In genomic region chr11:69121741-69122335, GRCm38 (mm10) we compare ENCODE assay signal across 7 mouse cellular contexts. TPM values are rescaled to one million over a fixed set of nuclear protein-coding genes. Genes with fewer than 3 reads are reported as not detected.
DNase-seq lines count a peak whose midpoint lies in the region; ATAC-seq and TF ChIP-seq lines count a peak whose summit lies in the region.

No protein-coding gene starts in this region.

- no peaks in the 10 kb centered on the region for H3K27me3 ChIP-seq in liver, adult 2 months (ENCODE audit: control insufficient read depth, insufficient read depth, low read length)
- peaks cover 10% of the 10 kb centered on the region for H3K27me3 ChIP-seq in forebrain, embryonic 11.5 days (ENCODE audit: control insufficient read depth, insufficient read depth, low read length)
- H3K27me3 ChIP-seq in liver, embryonic 12.5 days (replicated peaks), result peaks cover 45% of the 10 kb centered on the region
- no peaks in the 10 kb centered on the region for H3K27me3 ChIP-seq in stomach, postnatal 0 days (ENCODE audit: control insufficient read depth, insufficient read depth, low read length)

- H3K4me3 ChIP-seq in liver, adult 2 months (ENCODE audit: insufficient read depth, low read depth, low read length), result peak overlapping the region; percentile 60
- peak overlapping the region; percentile 60 for H3K4me3 ChIP-seq in bone marrow, adult 2 months (replicated peaks; ENCODE audit: control insufficient read depth, low read depth, low read length)
- peak overlapping the region; percentile 76 for H3K4me3 ChIP-seq in forebrain, embryonic 11.5 days (ENCODE audit: low read depth, low read length)
- H3K4me3 ChIP-seq in liver, embryonic 12.5 days, result peak overlapping the region; percentile 75
- peak overlapping the region; percentile 68 for H3K4me3 ChIP-seq in stomach, postnatal 0 days (ENCODE audit: low read depth, low read length)

- H3K9me3 ChIP-seq in forebrain, embryonic 11.5 days (ENCODE audit: control insufficient read depth, low read length), result no peaks in the 10 kb centered on the region
- no peaks in the 10 kb centered on the region for H3K9me3 ChIP-seq in liver, embryonic 12.5 days (replicated peaks)
- H3K9me3 ChIP-seq in stomach, postnatal 0 days (ENCODE audit: control insufficient read depth, low read length), result no peaks in the 10 kb centered on the region

- ATAC-seq in forebrain, embryonic 11.5 days (replicated peaks; ENCODE audit: low FRiP score), result no peak
- no peak for ATAC-seq in liver, embryonic 12.5 days
- ATAC-seq in stomach, postnatal 0 days (ENCODE audit: low FRiP score, low TSS enrichment), result no peak

- WGBS in liver, adult 2 months, result 1% methylated on average over 31 of the region's 32 CpGs
- under 1% methylated on average over 32 of the region's 32 CpGs for WGBS in bone marrow, adult 2 months
- 0% methylated on average over 30 of the region's 32 CpGs for WGBS in forebrain, embryonic 11.5 days
- under 1% methylated on average over 28 of the region's 32 CpGs for WGBS in liver, embryonic 12.5 days (ENCODE audit: insufficient replicate concordance)
- WGBS in stomach, postnatal 0 days, result 1% methylated on average over 24 of the region's 32 CpGs

- TF ChIP-seq CTCF in liver, adult 2 months (IDR thresholded peaks at IDR 0.05; ENCODE audit: low read depth, low read length), result no peak
- no peak for TF ChIP-seq CTCF in bone marrow, adult 2 months (IDR thresholded peaks at IDR 0.05; ENCODE audit: control insufficient read depth, insufficient read depth, low read length)
- TF ChIP-seq CTCF in stomach, postnatal 0 days (IDR thresholded peaks at IDR 0.05; ENCODE audit: low read depth), result no peak

- no peak for TF ChIP-seq EP300 in stomach, postnatal 0 days (optimal IDR thresholded peaks at IDR 0.05)

- peak; percentile 6 for DNase-seq in liver, adult 2 months (ENCODE audit: extremely low read depth, low read depth, low spot score)
- no peak for DNase-seq in liver
- DNase-seq in forebrain, embryonic 11.5 days (ENCODE audit: low spot score), result no peak
- no peak for DNase-seq in stomach, postnatal 0 days (ENCODE audit: low spot score)
- DNase-seq in gastrocnemius, postnatal 25 days, result no peak

- TF ChIP-seq POLR2A in liver, adult 2 months (IDR thresholded peaks at IDR 0.05; ENCODE audit: extremely low read depth, insufficient read depth, low read length), result no peak
- no peak for TF ChIP-seq POLR2A in bone marrow, adult 2 months (IDR thresholded peaks at IDR 0.05; ENCODE audit: borderline replicate concordance, control insufficient read depth, low read depth, low read length)

- no peak overlapping the region for H3K27ac ChIP-seq in liver, adult 2 months (replicated peaks; ENCODE audit: insufficient read depth, low read depth, low read length)
- no peak overlapping the region; the same call in 1 of the 2 replicates for H3K27ac ChIP-seq in bone marrow, adult 2 months (ENCODE audit: control insufficient read depth, insufficient read depth, low read depth, low read length, poor library complexity)
- H3K27ac ChIP-seq in forebrain, embryonic 11.5 days (ENCODE audit: low read depth, low read length), result no peak overlapping the region
- peak overlapping the region; percentile 73 for H3K27ac ChIP-seq in liver, embryonic 12.5 days
- peak overlapping the region; percentile 88 for H3K27ac ChIP-seq in stomach, postnatal 0 days (replicated peaks)

- H3K4me2 ChIP-seq in forebrain, embryonic 11.5 days (ENCODE audit: low read depth, low read length, severe bottlenecking), result peak overlapping the region; percentile 96
- H3K4me2 ChIP-seq in liver, embryonic 12.5 days, result peak overlapping the region; percentile 99
- H3K4me2 ChIP-seq in stomach, postnatal 0 days (replicated peaks; ENCODE audit: low read depth), result peak overlapping the region; percentile 83

- H3K36me3 ChIP-seq in liver, adult 2 months (ENCODE audit: control insufficient read depth, insufficient read depth, low read length), result no peaks in the 10 kb centered on the region
- no peaks in the 10 kb centered on the region; the same call in 1 of the 2 replicates for H3K36me3 ChIP-seq in forebrain, embryonic 11.5 days (ENCODE audit: control insufficient read depth, insufficient read depth, low read length)
- H3K36me3 ChIP-seq in liver, embryonic 12.5 days, result no peaks in the 10 kb centered on the region
- no peaks in the 10 kb centered on the region for H3K36me3 ChIP-seq in stomach, postnatal 0 days (ENCODE audit: control insufficient read depth, insufficient read depth, low read length)

- H3K79me2 ChIP-seq in liver, adult 2 months (ENCODE audit: control insufficient read depth, insufficient read depth, low read length), result no peaks in the 10 kb centered on the region

- H3K9ac ChIP-seq in liver, adult 2 months (ENCODE audit: low read depth, low read length), result peak overlapping the region; percentile 75
- H3K9ac ChIP-seq in forebrain, embryonic 11.5 days (ENCODE audit: low read length), result peak overlapping the region; percentile 69
- H3K9ac ChIP-seq in liver, embryonic 12.5 days, result peak overlapping the region; percentile 74
- peak overlapping the region; percentile 77 for H3K9ac ChIP-seq in stomach, postnatal 0 days (ENCODE audit: low read length)

- peaks cover 15% of the 10 kb centered on the region; the same call in 1 of the 2 replicates for H3K4me1 ChIP-seq in liver, adult 2 months (ENCODE audit: control insufficient read depth, insufficient read depth, low read length)
- peaks cover 1% of the 10 kb centered on the region; the same call in 1 of the 2 replicates for H3K4me1 ChIP-seq in bone marrow, adult 2 months (ENCODE audit: control insufficient read depth, insufficient read depth, low read length)
- peaks cover 37% of the 10 kb centered on the region for H3K4me1 ChIP-seq in forebrain, embryonic 11.5 days (replicated peaks; ENCODE audit: control insufficient read depth, insufficient read depth, low read length)
- H3K4me1 ChIP-seq in liver, embryonic 12.5 days, result peaks cover 71% of the 10 kb centered on the region
- H3K4me1 ChIP-seq in stomach, postnatal 0 days (replicated peaks; ENCODE audit: control insufficient read depth, insufficient read depth), result peaks cover 2% of the 10 kb centered on the region; the same call in 1 of the 2 replicates

RNA-seq across cellular contexts. Expression of gene 9130213A22Rik, which starts 0.6 kb away (rescaled TPM):
- 0.13 TPM in 1 of 2 replicates, not detected in the other for total RNA-seq in liver, adult 2 months (2014; rRNA removed)
- polyA plus RNA-seq in liver, adult 2 months (2012; rRNA removed), result 0.05 and 0.10 TPM in 2 replicates
- polyA plus RNA-seq in bone marrow, adult 2 months (2011; ENCODE audit: insufficient read depth, insufficient read length, low replicate concordance, missing spikeins), result not detected in 2 replicates
- polyA plus RNA-seq in forebrain, embryonic 11.5 days (2014; fragmentation: Nextera tagmentation; extraction: Ambion mirVana), result 0.39 TPM in 1 of 2 replicates, not detected in the other
- 0.14 TPM in 1 of 2 replicates, not detected in the other for polyA plus RNA-seq in liver, embryonic 12.5 days (2016; fragmentation: Nextera tagmentation; extraction: Ambion mirVana)
- 0.24 and 0.41 TPM in 2 replicates for polyA plus RNA-seq in stomach, postnatal 0 days (2015; fragmentation: Nextera tagmentation; extraction: Ambion mirVana)
- total RNA-seq in gastrocnemius, postnatal 25 days (2021), result under 1 TPM in 1 of 2 experiments, not detected in 1; 0.21 TPM

RNA-seq across cellular contexts. Expression of gene Hes7, which starts 1.6 kb away (rescaled TPM):
- not detected in 2 replicates for total RNA-seq in liver, adult 2 months (2014; rRNA removed)
- 0.05 TPM in 1 of 2 replicates, not detected in the other for polyA plus RNA-seq in liver, adult 2 months (2012; rRNA removed)
- polyA plus RNA-seq in bone marrow, adult 2 months (2011; ENCODE audit: insufficient read depth, insufficient read length, low replicate concordance, missing spikeins), result 1.1 TPM in 1 of 2 replicates, not detected in the other
- 0.11 and 0.24 TPM in 2 replicates for polyA plus RNA-seq in forebrain, embryonic 11.5 days (2014; fragmentation: Nextera tagmentation; extraction: Ambion mirVana)
- polyA plus RNA-seq in liver, embryonic 12.5 days (2016; fragmentation: Nextera tagmentation; extraction: Ambion mirVana), result 0.44 and 0.46 TPM in 2 replicates
- 0.29 and 0.41 TPM in 2 replicates for polyA plus RNA-seq in stomach, postnatal 0 days (2015; fragmentation: Nextera tagmentation; extraction: Ambion mirVana)
- total RNA-seq in gastrocnemius, postnatal 25 days (2021), result not detected

RNA-seq across cellular contexts. Expression of gene Aloxe3, which starts 3.9 kb away (rescaled TPM):
- not detected in 2 replicates for total RNA-seq in liver, adult 2 months (2014; rRNA removed)
- polyA plus RNA-seq in liver, adult 2 months (2012; rRNA removed), result 0.09 TPM in 1 of 2 replicates, not detected in the other
- 0.82 TPM in 1 of 2 replicates, not detected in the other for polyA plus RNA-seq in bone marrow, adult 2 months (2011; ENCODE audit: insufficient read depth, insufficient read length, low replicate concordance, missing spikeins)
- polyA plus RNA-seq in forebrain, embryonic 11.5 days (2014; fragmentation: Nextera tagmentation; extraction: Ambion mirVana), result not detected in 2 replicates
- polyA plus RNA-seq in liver, embryonic 12.5 days (2016; fragmentation: Nextera tagmentation; extraction: Ambion mirVana), result not detected in 2 replicates
- 20.2 and 22.5 TPM in 2 replicates for polyA plus RNA-seq in stomach, postnatal 0 days (2015; fragmentation: Nextera tagmentation; extraction: Ambion mirVana)
- not detected for total RNA-seq in gastrocnemius, postnatal 25 days (2021)

RNA-seq across cellular contexts. Expression of gene Per1, which starts 26.8 kb away (rescaled TPM):
- total RNA-seq in liver, adult 2 months (2014; rRNA removed), result 8.0 and 9.0 TPM in 2 replicates
- polyA plus RNA-seq in liver, adult 2 months (2012; rRNA removed), result 4.6 and 6.9 TPM in 2 replicates
- polyA plus RNA-seq in bone marrow, adult 2 months (2011; ENCODE audit: insufficient read depth, insufficient read length, low replicate concordance, missing spikeins), result 28.8 and 46.2 TPM in 2 replicates
- 8.2 and 10.0 TPM in 2 replicates for polyA plus RNA-seq in forebrain, embryonic 11.5 days (2014; fragmentation: Nextera tagmentation; extraction: Ambion mirVana)
- 2.5 and 4.0 TPM in 2 replicates for polyA plus RNA-seq in liver, embryonic 12.5 days (2016; fragmentation: Nextera tagmentation; extraction: Ambion mirVana)
- polyA plus RNA-seq in stomach, postnatal 0 days (2015; fragmentation: Nextera tagmentation; extraction: Ambion mirVana), result 7.7 and 13.1 TPM in 2 replicates
- total RNA-seq in gastrocnemius, postnatal 25 days (2021), result 10 to 100 TPM; 21.0 to 50.8 TPM

RNA-seq across cellular contexts. Expression of gene Vamp2, which starts 33.5 kb away (rescaled TPM):
- 5.2 and 6.4 TPM in 2 replicates for total RNA-seq in liver, adult 2 months (2014; rRNA removed)
- 21.7 and 36.9 TPM in 2 replicates for polyA plus RNA-seq in liver, adult 2 months (2012; rRNA removed)
- polyA plus RNA-seq in bone marrow, adult 2 months (2011; ENCODE audit: insufficient read depth, insufficient read length, low replicate concordance, missing spikeins), result 50.5 and 55.9 TPM in 2 replicates
- 95.9 and 98.4 TPM in 2 replicates for polyA plus RNA-seq in forebrain, embryonic 11.5 days (2014; fragmentation: Nextera tagmentation; extraction: Ambion mirVana)
- polyA plus RNA-seq in liver, embryonic 12.5 days (2016; fragmentation: Nextera tagmentation; extraction: Ambion mirVana), result 26.3 and 27.5 TPM in 2 replicates
- 43.0 and 53.7 TPM in 2 replicates for polyA plus RNA-seq in stomach, postnatal 0 days (2015; fragmentation: Nextera tagmentation; extraction: Ambion mirVana)
- total RNA-seq in gastrocnemius, postnatal 25 days (2021), result 10 to 100 TPM; 34.9 to 35.2 TPM

Comparison
In these comparisons a context has a peak if more than half of its experiments do, and no peak if none do; other contexts are left out.
1. H3K27ac ChIP-seq: peak in liver, embryonic 12.5 days (single experiment) and stomach, postnatal 0 days (single experiment); none in liver, adult 2 months (single experiment), bone marrow, adult 2 months (single experiment) and forebrain, embryonic 11.5 days (single experiment).
2. RNA of gene Aloxe3, which starts 3.9 kb away (polyA plus RNA-seq): 20.2 to 22.5 TPM in stomach, postnatal 0 days; 0.82 TPM in bone marrow, adult 2 months, 0.09 TPM in liver, adult 2 months, not detected in liver, embryonic 12.5 days and not detected in forebrain, embryonic 11.5 days; every median in the first group is over 10 times any median in the second.
3. Peak in every context shown above with its lines, with median percentiles within 50 percentile points of each other: H3K4me3 ChIP-seq, H3K9ac ChIP-seq and H3K4me2 ChIP-seq.